ENCODE assay signal across 24 mouse cellular contexts in the genomic region with DNA sequence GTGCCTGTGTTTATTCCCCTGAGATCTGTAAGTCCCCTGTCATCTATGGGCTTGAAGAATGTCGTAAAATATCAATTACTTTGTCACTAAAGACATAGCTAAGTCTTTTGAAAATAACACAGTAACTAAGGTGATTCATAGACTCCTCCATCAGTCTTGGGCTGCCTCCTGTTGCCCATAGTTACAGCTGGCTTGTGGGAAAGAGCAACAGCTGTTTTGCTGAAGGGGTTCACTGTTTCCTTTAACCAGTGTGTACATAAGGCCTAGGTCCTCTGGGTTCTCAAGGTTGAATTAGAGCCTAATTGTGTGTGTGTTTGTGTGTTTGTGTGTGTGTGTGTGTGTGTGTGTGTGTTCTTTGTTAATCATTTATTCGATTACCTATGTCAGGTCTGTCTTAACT. TPM values are rescaled to one million over a fixed set of nuclear protein-coding genes. Genes with fewer than 3 reads are reported as not detected.
DNase-seq lines count a peak whose midpoint lies in the region; ATAC-seq and TF ChIP-seq lines count a peak whose summit lies in the region.
"Had no signal": no experiment of that assay in that cellular context is flagged by ENCODE, and none has a peak within 500 bp of the region (broad histone marks: within the 10 kb centered on the region; RNA-seq: fewer than 3 reads in every experiment).

No protein-coding gene starts in this region.

- H3K36me3 ChIP-seq in limb, embryonic 12.5 days, result 0 out of 2 replicates have a peak, but pooled peaks cover 5% of the 10 kb centered on the region
- H3K36me3 ChIP-seq in limb, embryonic 10.5 days, result peaks cover 8% of the 10 kb centered on the region; the same call in 1 of the 2 replicates
- H3K36me3 ChIP-seq in intestine, embryonic 15.5 days, result 0 out of 2 replicates have a peak, but pooled peaks cover 4% of the 10 kb centered on the region
- H3K36me3 ChIP-seq: lung, embryonic 15.5 days had no signal

- H3K27ac ChIP-seq in limb, embryonic 12.5 days, result no peak overlapping the region
- H3K27ac ChIP-seq in limb, embryonic 10.5 days, result no peak overlapping the region
- no peak overlapping the region for H3K27ac ChIP-seq in intestine, embryonic 15.5 days
- H3K27ac ChIP-seq: embryonic facial prominence, embryonic 12.5 days; liver, embryonic 15.5 days; lung, embryonic 15.5 days had no signal

- DNase-seq in heart, adult 11 months, result peak; percentile 22
- no peak for DNase-seq in heart, postnatal 36 days
- no peak for DNase-seq in limb, embryonic 10.5 days (ENCODE audit: low spot score)
- no peak for DNase-seq in Patski (ENCODE audit: low read depth, low spot score)
- DNase-seq in right cerebral cortex, postnatal 14 days, result no peak
- DNase-seq in testis, postnatal 10 days (ENCODE audit: low spot score), result no peak
- DNase-seq: adrenal gland, postnatal 36 days; cerebellum, adult 11 months; cerebellum, adult 9-11 months; gastrocnemius, postnatal 14 days; kidney, adult 11 months; liver; lung, postnatal 36 days; right cerebral cortex, postnatal 4 days had no signal

- no peaks in the 10 kb centered on the region for H3K27me3 ChIP-seq in limb, embryonic 12.5 days
- no peaks in the 10 kb centered on the region for H3K27me3 ChIP-seq in limb, embryonic 10.5 days (ENCODE audit: low read depth, poor library complexity, severe bottlenecking)
- H3K27me3 ChIP-seq in Patski, result no peaks in the 10 kb centered on the region
- H3K27me3 ChIP-seq in intestine, embryonic 15.5 days (replicated peaks), result no peaks in the 10 kb centered on the region
- H3K27me3 ChIP-seq: embryonic facial prominence, embryonic 12.5 days; heart, embryonic 12.5 days; liver, embryonic 15.5 days; lung, embryonic 15.5 days; megakaryocyte, embryonic 14.5 days had no signal

- in situ Hi-C loops in Patski (cut with MboI; ENCODE audit: low pct_unique_long_range_greater_than_20kb), result no loop called here

- POLR2A ChIA-PET in Patski (lab: Charles Lee), result no interaction called here

- 46% methylated on average over 2 of the region's 2 CpGs for WGBS in limb, embryonic 12.5 days
- WGBS in limb, embryonic 10.5 days, result 57% methylated on average over 2 of the region's 2 CpGs
- 53% methylated on average over 2 of the region's 2 CpGs for WGBS in intestine, embryonic 15.5 days

- H3K4me3 ChIP-seq in limb, embryonic 12.5 days (replicated peaks), result no peak overlapping the region
- H3K4me3 ChIP-seq in limb, embryonic 10.5 days, result no peak overlapping the region
- no peak overlapping the region for H3K4me3 ChIP-seq in intestine, embryonic 15.5 days (replicated peaks)
- H3K4me3 ChIP-seq: embryonic facial prominence, embryonic 12.5 days; erythroblast, embryonic 14.5 days; heart, embryonic 12.5 days; liver, embryonic 15.5 days; lung, embryonic 15.5 days; megakaryocyte, embryonic 14.5 days had no signal

- TF ChIP-seq CTCF in Patski (IDR thresholded peaks at IDR 0.05), result no peak

- H3K9ac ChIP-seq in limb, embryonic 12.5 days (replicated peaks), result no peak overlapping the region
- no peak overlapping the region for H3K9ac ChIP-seq in intestine, embryonic 15.5 days
- H3K9ac ChIP-seq: embryonic facial prominence, embryonic 12.5 days; heart, embryonic 12.5 days; liver, embryonic 15.5 days; lung, embryonic 15.5 days had no signal

- intact Hi-C loops in heart, postnatal 36 days (cut with DNase I), result no loop called here

- peaks cover 12% of the 10 kb centered on the region; the same call in 1 of the 2 replicates for H3K4me1 ChIP-seq in limb, embryonic 12.5 days (replicated peaks)
- H3K4me1 ChIP-seq in limb, embryonic 10.5 days, result peaks cover 10% of the 10 kb centered on the region
- no peaks in the 10 kb centered on the region for H3K4me1 ChIP-seq in intestine, embryonic 15.5 days (replicated peaks)
- H3K4me1 ChIP-seq: embryonic facial prominence, embryonic 12.5 days; heart, embryonic 12.5 days; liver, embryonic 15.5 days; lung, embryonic 15.5 days; megakaryocyte, embryonic 14.5 days had no signal

- H3K9me3 ChIP-seq in limb, embryonic 12.5 days, result no peaks in the 10 kb centered on the region
- no peaks in the 10 kb centered on the region for H3K9me3 ChIP-seq in limb, embryonic 10.5 days (replicated peaks)
- no peaks in the 10 kb centered on the region for H3K9me3 ChIP-seq in intestine, embryonic 15.5 days
- H3K9me3 ChIP-seq: embryonic facial prominence, embryonic 12.5 days; heart, embryonic 12.5 days; liver, embryonic 15.5 days; lung, embryonic 15.5 days had no signal

- ATAC-seq in limb, embryonic 12.5 days (ENCODE audit: insufficient number of reproducible peaks, insufficient read depth, low FRiP score, low TSS enrichment, low read depth), result 0 out of 2 replicates have a peak, but pooled peaks have one; percentile 82
- ATAC-seq in Patski, result peak; percentile 40
- ATAC-seq in intestine, embryonic 15.5 days, result peak; percentile 85
- ATAC-seq: forebrain, embryonic 14.5 days; midbrain, embryonic 16.5 days had no signal

- CTCF ChIA-PET in Patski (lab: Charles Lee), result interaction anchor here (0.9 to 4.9 kb wide), 7 partner anchors 10 to 26 kb away, joined by 3 to 15 read pairs (median 5); no protein-coding TSS in a partner anchor

- no peak overlapping the region for H3K4me2 ChIP-seq in limb, embryonic 12.5 days
- no peak overlapping the region for H3K4me2 ChIP-seq in intestine, embryonic 15.5 days (replicated peaks)
- H3K4me2 ChIP-seq: embryonic facial prominence, embryonic 12.5 days; heart, embryonic 12.5 days; liver, embryonic 15.5 days; lung, embryonic 15.5 days had no signal

RNA-seq across cellular contexts. Expression of a gene that starts 24.6 kb away (rescaled TPM):
- 10 to 100 TPM; 23.8 to 27.9 TPM for total RNA-seq in heart, postnatal 36 days (2021)
- polyA plus RNA-seq in limb, embryonic 12.5 days (2016; fragmentation: Nextera tagmentation; extraction: Ambion mirVana), result 15.3 and 15.7 TPM in 2 replicates
- polyA plus RNA-seq in limb, embryonic 10.5 days (2016; fragmentation: Nextera tagmentation; extraction: Ambion mirVana), result 11.2 and 13.1 TPM in 2 replicates
- 14.7 TPM for polyA plus RNA-seq in Patski (2021)
- polyA plus RNA-seq in intestine, embryonic 15.5 days (2015; fragmentation: Nextera tagmentation; extraction: Ambion mirVana), result 17.5 and 18.2 TPM in 2 replicates
- polyA plus RNA-seq: erythroblast, embryonic 14.5 days had no signal

RNA-seq across cellular contexts. Expression of a gene that starts 39.4 kb away (rescaled TPM):
- total RNA-seq in heart, postnatal 36 days (2021), result 10 to 100 TPM; 20.9 to 21.1 TPM
- 90.3 and 91.6 TPM in 2 replicates for polyA plus RNA-seq in limb, embryonic 12.5 days (2016; fragmentation: Nextera tagmentation; extraction: Ambion mirVana)
- 88.7 and 95.4 TPM in 2 replicates for polyA plus RNA-seq in limb, embryonic 10.5 days (2016; fragmentation: Nextera tagmentation; extraction: Ambion mirVana)
- 93.7 TPM for polyA plus RNA-seq in Patski (2021)
- 69.7 and 74.7 TPM in 2 replicates for polyA plus RNA-seq in intestine, embryonic 15.5 days (2015; fragmentation: Nextera tagmentation; extraction: Ambion mirVana)
